Mouse (Mus musculus) telencephalon, adult 2 months (tissue): ENCODE results near the gene Gen1.

Experiments
- DNase-seq: peaks from one replicate; pipeline ENCODE4 v3.0.0-alpha.2; 2011; ENCODE audit warnings: low read depth, low spot score

Gene Gen1

GRCm38 (mm10) chr12:11224722-11225121 lies 40.9 kb downstream of the Gen1 start:
- no peak for DNase-seq

- DNase-seq: no peak
Observed at GRCm38 (mm10) chr12:11223090-11223489, 42.5 kb downstream of the Gen1 start.

DNA sequence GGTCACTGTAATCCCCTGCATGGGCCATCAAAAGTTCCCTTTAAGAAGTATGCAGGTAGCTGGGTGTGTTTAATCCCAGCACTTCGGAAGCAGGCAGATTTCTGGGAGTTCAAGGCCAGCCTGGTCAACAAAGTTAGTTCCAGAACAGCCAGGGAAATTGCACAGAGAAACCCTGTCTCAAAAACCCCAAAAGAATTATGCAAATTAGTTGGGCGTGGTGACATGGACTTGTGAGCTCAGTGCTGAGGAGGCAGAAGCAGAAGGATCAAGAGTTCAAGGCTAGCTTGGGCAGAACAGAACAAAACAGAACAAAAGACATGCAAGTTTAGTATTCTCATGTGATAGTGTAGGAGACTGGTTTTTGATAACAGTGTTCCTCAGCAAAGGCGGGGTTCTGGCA lies 43.0 kb downstream of the Gen1 start:
- no peak for DNase-seq

DNA sequence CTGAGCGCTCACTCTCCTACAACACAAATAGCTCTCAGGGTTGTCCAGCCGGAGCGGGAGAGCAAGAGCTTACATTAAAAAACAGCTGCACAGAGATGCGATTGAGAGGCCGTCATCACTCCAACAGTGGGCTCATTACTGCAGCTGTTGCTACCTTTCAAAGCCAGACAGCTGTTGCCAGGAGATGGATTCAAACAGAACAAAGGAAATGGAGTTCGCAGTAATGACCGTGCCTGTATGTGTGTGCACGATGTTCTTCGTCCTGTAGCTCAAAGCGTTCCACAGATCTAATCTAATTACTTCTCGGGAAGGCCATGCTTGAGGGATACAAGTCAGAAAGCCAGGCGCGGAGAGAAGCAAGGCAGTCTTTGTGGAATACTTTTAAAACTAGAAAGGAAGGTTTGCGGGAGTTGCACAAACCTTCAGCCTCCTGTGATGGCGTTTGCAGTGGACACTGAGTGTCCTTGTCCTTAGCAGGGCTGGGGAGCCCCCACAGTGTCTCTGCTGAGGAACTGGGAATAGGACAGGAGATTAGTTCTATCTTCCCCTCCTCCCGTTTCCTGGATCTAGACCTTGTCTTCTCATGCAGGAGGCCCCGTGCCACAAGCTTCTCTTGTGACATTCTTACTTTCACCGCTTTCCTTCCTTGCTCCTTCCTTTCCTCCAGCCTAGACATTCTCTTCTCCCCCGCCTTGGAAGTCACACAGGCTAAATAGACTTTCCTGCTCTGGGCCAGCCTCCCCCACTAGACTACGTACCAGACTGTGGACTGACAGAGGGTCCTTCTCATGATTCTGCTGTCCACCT lies 43.9 kb downstream of the Gen1 start:
- no peak for DNase-seq

DNA sequence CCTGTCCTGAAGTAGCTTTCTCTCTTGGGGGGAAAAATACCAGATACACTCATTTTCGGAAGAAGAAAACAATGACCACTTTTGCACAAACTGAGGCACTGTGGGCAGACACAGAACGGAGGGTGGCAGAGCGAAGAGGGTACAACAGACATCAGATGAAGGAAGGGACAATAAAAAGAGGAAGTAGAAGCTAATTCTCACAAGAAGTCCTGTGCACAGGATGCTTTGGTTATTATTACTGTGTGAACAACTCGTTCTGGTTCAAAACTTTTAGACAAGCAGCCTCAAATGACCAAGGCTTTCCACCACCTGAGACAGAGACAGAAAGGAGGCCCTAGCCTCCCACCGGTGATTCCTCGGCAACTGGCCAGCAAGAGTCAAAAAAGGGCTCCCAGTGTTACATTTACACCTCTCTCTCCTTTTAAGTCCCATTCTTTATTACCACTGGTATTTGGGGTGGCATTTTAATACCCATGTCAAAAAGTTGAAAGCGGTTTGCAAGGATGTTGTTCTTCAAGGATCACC lies 47.8 kb downstream of the Gen1 start:
- DNase-seq: no peak

- no peak for DNase-seq
Observed at GRCm38 (mm10) chr12:11216454-11216853, 49.1 kb downstream of the Gen1 start.

DNA sequence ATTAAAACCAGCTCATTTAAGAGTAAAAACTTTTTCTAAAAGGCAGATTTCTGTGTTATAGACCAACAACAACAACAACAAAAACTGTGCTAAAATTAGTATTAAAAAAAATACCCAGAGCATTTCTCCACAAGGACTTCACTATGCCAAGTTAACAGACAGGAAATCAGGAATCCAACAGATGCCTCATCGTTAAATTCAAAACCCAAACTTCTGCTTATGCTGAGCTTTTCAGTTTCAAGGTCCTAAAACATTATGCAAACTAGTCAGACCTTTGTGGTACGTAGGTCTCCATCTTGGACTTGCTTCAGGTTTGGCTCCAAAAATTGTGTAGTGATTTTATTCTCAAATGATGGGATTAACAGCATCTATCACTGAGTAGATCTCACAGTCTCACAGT lies 50.0 kb downstream of the Gen1 start:
- DNase-seq: no peak

DNA sequence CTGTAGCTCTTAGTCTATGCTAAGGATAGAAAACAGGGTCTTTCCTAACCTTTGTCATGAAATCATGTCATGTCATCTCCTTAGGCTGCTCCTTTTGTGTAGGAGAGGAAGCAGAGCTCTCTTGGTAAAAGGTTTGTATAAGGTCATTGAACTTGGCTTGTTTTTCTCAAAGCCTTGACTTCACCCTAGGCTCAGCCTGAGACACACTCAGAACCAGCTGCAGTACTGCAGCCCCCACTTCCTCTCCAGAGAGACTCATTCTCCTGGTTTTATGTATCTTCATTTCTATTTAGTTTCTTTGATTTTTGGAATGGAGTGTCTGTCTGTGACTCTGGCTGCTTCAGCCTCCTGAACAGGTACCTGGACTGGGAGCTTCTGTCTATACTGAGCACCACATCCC lies 50.8 kb downstream of the Gen1 start:
- no peak for DNase-seq

GRCm38 (mm10) chr12:11212881-11213280 lies 52.7 kb downstream of the Gen1 start:
- DNase-seq: no peak

- no peak for DNase-seq
Observed at GRCm38 (mm10) chr12:11210361-11210760, 55.2 kb downstream of the Gen1 start.

DNA sequence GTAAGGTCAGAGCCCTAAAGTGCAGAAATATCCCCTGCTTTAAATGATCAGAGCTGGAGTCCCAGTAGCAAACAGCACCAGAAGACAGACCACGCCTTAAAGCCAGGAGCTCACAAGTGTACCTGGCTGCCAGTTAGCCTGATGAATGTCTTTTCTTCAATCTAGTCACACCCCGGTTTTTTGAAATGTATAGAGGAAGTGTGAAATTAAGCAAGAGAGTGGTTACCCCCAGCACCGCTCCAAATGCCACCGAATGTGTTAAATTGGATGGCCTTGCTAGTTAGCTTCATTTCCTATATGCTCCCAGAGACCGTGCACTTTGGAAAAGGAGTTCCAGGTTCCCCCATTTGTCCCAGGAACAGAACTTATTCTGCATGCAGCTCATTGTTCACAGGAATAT lies 56.0 kb downstream of the Gen1 start:
- no peak for DNase-seq

DNA sequence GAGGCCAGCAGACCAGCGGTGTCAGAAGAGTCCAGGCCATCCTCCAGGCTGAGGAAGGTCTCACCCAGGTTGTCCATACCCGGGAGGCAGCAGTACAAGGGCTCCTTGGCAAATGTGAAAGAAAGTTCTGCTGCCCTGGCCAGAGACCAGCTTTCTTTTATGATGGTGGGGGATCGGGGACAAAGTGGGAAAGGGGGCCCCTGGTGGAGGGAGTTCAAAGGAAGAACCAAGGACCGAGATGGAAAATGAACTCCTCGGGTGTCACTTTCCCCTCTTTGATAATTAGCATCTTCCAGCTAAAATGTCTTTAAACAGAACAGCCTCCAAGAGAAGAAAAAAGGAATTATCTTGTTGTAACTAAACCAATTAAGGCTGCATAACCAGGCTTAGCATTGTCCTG lies 56.7 kb downstream of the Gen1 start, which contains the start of gene Msgn1:
Gene Msgn1, minus strand, starts transcription at position 101 of the 400 bp plus-strand sequence.
- no peak for DNase-seq

DNA sequence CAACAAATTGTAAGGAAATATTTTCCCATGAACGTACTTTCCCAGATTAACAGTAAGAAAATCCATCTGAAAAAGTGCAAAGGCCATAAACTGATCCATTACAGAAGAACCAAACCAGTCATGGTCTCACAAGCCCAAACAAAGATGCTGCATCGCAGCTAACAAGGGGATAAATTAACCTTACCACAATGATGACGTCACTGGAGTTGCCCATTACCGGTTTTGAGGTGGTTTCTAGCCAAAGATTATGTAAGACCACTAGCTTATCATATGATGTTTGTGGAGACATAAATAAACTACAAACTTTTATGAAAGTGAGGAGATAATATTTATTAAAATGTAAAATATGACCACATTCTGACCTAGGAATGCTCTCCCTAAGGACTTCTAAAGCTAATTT lies 59.3 kb downstream of the Gen1 start:
- no peak for DNase-seq

DNA sequence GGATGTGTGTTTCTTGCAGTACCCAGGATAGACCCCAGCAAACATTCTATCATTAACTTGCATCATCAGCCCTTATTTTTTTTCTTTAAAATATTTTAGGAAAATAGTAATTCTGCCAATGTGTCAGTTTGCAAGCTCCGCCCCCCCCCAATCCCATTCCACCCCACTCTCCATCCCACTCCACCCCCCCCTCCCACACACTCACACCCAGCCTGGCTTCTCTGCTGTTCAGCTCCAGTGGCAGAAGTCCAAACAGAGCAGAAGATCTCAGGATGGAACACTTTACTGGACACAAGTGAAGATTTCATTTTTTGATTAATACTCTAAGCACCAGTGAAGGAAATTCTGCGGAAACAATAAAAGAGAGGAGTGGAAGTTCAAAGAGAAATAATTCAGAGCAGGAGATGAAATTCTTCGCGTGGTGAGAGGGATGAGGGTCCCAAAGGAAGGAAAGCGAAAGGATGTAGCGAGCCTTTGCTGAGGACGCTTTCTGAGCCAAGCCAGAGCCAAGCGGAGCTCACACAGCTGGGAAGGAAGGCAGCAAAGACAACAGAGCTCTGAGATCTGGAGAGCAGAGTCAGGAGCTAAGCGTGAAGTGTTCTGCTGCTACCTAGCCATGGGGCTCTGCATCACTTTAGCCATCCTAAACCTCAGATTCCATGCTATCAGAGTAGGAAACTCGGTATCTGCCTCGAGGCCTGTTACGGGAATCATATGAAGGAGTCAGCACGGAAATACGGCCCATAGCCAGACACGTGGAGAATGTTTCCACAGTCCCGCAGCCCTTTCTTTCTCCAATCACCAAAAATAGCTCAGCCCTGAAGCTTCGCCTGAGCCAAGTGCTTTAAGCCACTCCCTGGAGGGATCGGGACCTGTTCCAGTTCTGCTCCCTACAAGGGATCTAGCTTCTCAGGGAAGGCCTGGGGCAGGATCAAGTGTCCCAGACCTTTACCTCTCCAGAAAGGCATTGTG lies 61.6 kb downstream of the Gen1 start:
- no peak for DNase-seq

- no peak for DNase-seq
Observed at GRCm38 (mm10) chr12:11202476-11202875, 63.1 kb downstream of the Gen1 start.

- DNase-seq: no peak
Observed at GRCm38 (mm10) chr12:11200711-11201110, 64.9 kb downstream of the Gen1 start.

- DNase-seq: no peak
Observed at GRCm38 (mm10) chr12:11198551-11198950, 67.0 kb downstream of the Gen1 start.

- DNase-seq: no peak
Observed at GRCm38 (mm10) chr12:11198026-11198425, 67.6 kb downstream of the Gen1 start.

- DNase-seq: no peak
Observed at GRCm38 (mm10) chr12:11196830-11197229, 68.8 kb downstream of the Gen1 start.

GRCm38 (mm10) chr12:11196142-11196597 lies 69.4 kb downstream of the Gen1 start:
- no peak for DNase-seq

- no peak for DNase-seq
Observed at GRCm38 (mm10) chr12:11195031-11195430, 70.6 kb downstream of the Gen1 start.
